Mouse (Mus musculus) frontal cortex, postnatal 10 days (tissue): ENCODE measurements around the gene Peg10.
A peak's percentile ranks its signal among the peaks of the same experiment; 100 is the strongest.

Source experiments
- DNase-seq, 2 experiments: peaks; one replicate each; pipeline ENCODE4 v3.0.0; 2022; ENCODE audit warnings: low spot score in 2 of 2, mixed read lengths in 1 of 2

The Peg10 gene

GRCm38 (mm10) chr6:4746696-4747439, at the start of gene Peg10, which contains the start of gene Sgce:
Gene Peg10, plus strand, starts transcription at chr6:4747306.
Gene Sgce, minus strand, starts transcription at chr6:4747207.
- DNase-seq: peak; percentile 49 to 68

GRCm38 (mm10) chr6:4701641-4702040, 45.5 kb upstream of the Peg10 start:
- no peak for DNase-seq

GRCm38 (mm10) chr6:4703908-4704307, 43.2 kb upstream of the Peg10 start:
- DNase-seq: no peak

- DNase-seq: no peak
Measured at GRCm38 (mm10) chr6:4706415-4706814, 40.7 kb upstream of the Peg10 start.

GRCm38 (mm10) chr6:4708971-4709370, 38.1 kb upstream of the Peg10 start:
- no peak for DNase-seq

- DNase-seq: no peak
Measured at GRCm38 (mm10) chr6:4716171-4716570, 30.9 kb upstream of the Peg10 start.

GRCm38 (mm10) chr6:4717344-4717743, 29.8 kb upstream of the Peg10 start:
- DNase-seq: no peak

- DNase-seq: no peak
Measured at GRCm38 (mm10) chr6:4722142-4722541, 25.0 kb upstream of the Peg10 start.

- no peak for DNase-seq
Measured at GRCm38 (mm10) chr6:4722739-4723138, 24.4 kb upstream of the Peg10 start.

GRCm38 (mm10) chr6:4723998-4724757, 22.9 kb upstream of the Peg10 start:
- DNase-seq: no peak

GRCm38 (mm10) chr6:4728305-4728704, 18.8 kb upstream of the Peg10 start:
- no peak for DNase-seq

GRCm38 (mm10) chr6:4731675-4732074, 15.4 kb upstream of the Peg10 start:
- no peak for DNase-seq

GRCm38 (mm10) chr6:4733208-4733607, 13.9 kb upstream of the Peg10 start:
- no peak for DNase-seq

GRCm38 (mm10) chr6:4736372-4736771, 10.7 kb upstream of the Peg10 start:
- DNase-seq: no peak

GRCm38 (mm10) chr6:4738034-4738629, 9.0 kb upstream of the Peg10 start:
- DNase-seq: no peak

- no peak for DNase-seq
Measured at GRCm38 (mm10) chr6:4738717-4739116, 8.4 kb upstream of the Peg10 start.

GRCm38 (mm10) chr6:4739522-4740355, 7.4 kb upstream of the Peg10 start:
- DNase-seq: no peak

- DNase-seq: no peak
Measured at GRCm38 (mm10) chr6:4740511-4740910, 6.6 kb upstream of the Peg10 start.

- DNase-seq: no peak
Measured at GRCm38 (mm10) chr6:4746036-4746695, 940 bp upstream of the Peg10 start.

GRCm38 (mm10) chr6:4747677-4748505, 785 bp downstream of the Peg10 start:
- DNase-seq: peak; percentile 44 to 48
